Comparison of ENCODE assay signal across 25 mouse cellular contexts in genomic region chr1:74788603-74789176, GRCm38 (mm10). TPM values are rescaled to one million over a fixed set of nuclear protein-coding genes. Genes with fewer than 3 reads are reported as not detected.
DNase-seq lines count a peak whose midpoint lies in the region; ATAC-seq and TF ChIP-seq lines count a peak whose summit lies in the region.
"Had no signal": no experiment of that assay in that cellular context is flagged by ENCODE, and none has a peak within 500 bp of the region (broad histone marks: within the 10 kb centered on the region; RNA-seq: fewer than 3 reads in every experiment).

No protein-coding gene starts in this region.

- no peak for ATAC-seq in hindbrain, postnatal 0 days
- ATAC-seq in hindbrain, embryonic 16.5 days, result no peak
- no peak for ATAC-seq in neural tube, embryonic 15.5 days (ENCODE audit: low FRiP score)
- ATAC-seq: forebrain, embryonic 15.5 days; Patski had no signal

- 19% methylated on average over 6 of the region's 6 CpGs for WGBS in hindbrain, postnatal 0 days
- WGBS in hindbrain, embryonic 16.5 days, result 20% methylated on average over 6 of the region's 6 CpGs
- 14% methylated on average over 6 of the region's 6 CpGs for WGBS in limb, embryonic 10.5 days
- WGBS in small intestine, adult 2 months, result 19% methylated on average over 6 of the region's 6 CpGs
- 29% methylated on average over 6 of the region's 6 CpGs for WGBS in neural tube, embryonic 15.5 days

- 0 out of 2 replicates have a peak, but pooled peaks have one; percentile 5 for TF ChIP-seq CTCF in hindbrain, postnatal 0 days (IDR thresholded peaks at IDR 0.05; ENCODE audit: low read depth)
- 0 out of 6 replicates have a peak, but pooled peaks of 1 of the 3 experiments have one; percentile 1 for TF ChIP-seq CTCF in MEL (IDR thresholded peaks at IDR 0.05 in 2 of 3, conservative IDR thresholded peaks at IDR 0.05 in 1 of 3; ENCODE audit: control insufficient read depth in 1 of 3, insufficient read depth in 1 of 3, low read depth in 2 of 3, low read length in 3 of 3, poor library complexity in 1 of 3, severe bottlenecking in 1 of 3)
- 0 out of 2 replicates have a peak, but pooled peaks have one; percentile 4 for TF ChIP-seq CTCF in small intestine, adult 2 months (IDR thresholded peaks at IDR 0.05; ENCODE audit: extremely low read depth, insufficient read length, insufficient replicate concordance, low read depth, low read length)

- DNase-seq in hindbrain, postnatal 0 days (ENCODE audit: low spot score), result no peak
- peak; percentile 26 for DNase-seq in MEL (ENCODE audit: low read depth, low spot score)
- DNase-seq in limb, embryonic 10.5 days (ENCODE audit: low spot score), result peak; percentile 33
- DNase-seq in lung, postnatal 25 days (ENCODE audit: low spot score), result no peak
- DNase-seq in left cerebral cortex, adult 18-20 months (ENCODE audit: low spot score in 2 of 2), result no peak
- DNase-seq: gastrocnemius, adult 2 months; gastrocnemius, postnatal 36 days; liver, embryonic 13.5 days had no signal

- H3K79me2 ChIP-seq in MEL (ENCODE audit: control insufficient read depth, insufficient read depth, low read length, poor library complexity), result no peaks in the 10 kb centered on the region

- no peak for TF ChIP-seq RAD21 in MEL (IDR thresholded peaks at IDR 0.05; ENCODE audit: low read depth, low read length)

- no peaks in the 10 kb centered on the region for H3K9me3 ChIP-seq in hindbrain, postnatal 0 days (ENCODE audit: low read length)
- H3K9me3 ChIP-seq in hindbrain, embryonic 16.5 days (ENCODE audit: control insufficient read depth, low read length), result no peaks in the 10 kb centered on the region
- no peaks in the 10 kb centered on the region for H3K9me3 ChIP-seq in MEL (replicated peaks; ENCODE audit: insufficient read depth, low read length)
- no peaks in the 10 kb centered on the region for H3K9me3 ChIP-seq in limb, embryonic 10.5 days (replicated peaks)
- H3K9me3 ChIP-seq in neural tube, embryonic 15.5 days (replicated peaks), result no peaks in the 10 kb centered on the region
- H3K9me3 ChIP-seq: embryonic facial prominence, embryonic 13.5 days; forebrain, embryonic 15.5 days; limb, embryonic 15.5 days; liver, embryonic 13.5 days; midbrain, embryonic 13.5 days had no signal

- TF ChIP-seq POLR2A in MEL (IDR thresholded peaks at IDR 0.05; ENCODE audit: control insufficient read depth in 1 of 2, insufficient read depth in 1 of 2, low read depth in 1 of 2, low read length in 2 of 2, poor library complexity in 1 of 2), result no peak
- no peak for TF ChIP-seq POLR2A in small intestine, adult 2 months (IDR thresholded peaks at IDR 0.05; ENCODE audit: low read depth, low read length)

- no peaks in the 10 kb centered on the region for H3K36me3 ChIP-seq in hindbrain, postnatal 0 days (ENCODE audit: insufficient read depth, low read length)
- H3K36me3 ChIP-seq in hindbrain, embryonic 16.5 days (ENCODE audit: control insufficient read depth, insufficient read depth, low read length), result no peaks in the 10 kb centered on the region
- no peaks in the 10 kb centered on the region for H3K36me3 ChIP-seq in MEL (ENCODE audit: control insufficient read depth in 1 of 2, insufficient read depth in 2 of 2, low read length in 2 of 2)
- H3K36me3 ChIP-seq in limb, embryonic 10.5 days, result no peaks in the 10 kb centered on the region
- no peaks in the 10 kb centered on the region for H3K36me3 ChIP-seq in small intestine, adult 2 months (ENCODE audit: control insufficient read depth, insufficient read depth, low read length)
- no peaks in the 10 kb centered on the region for H3K36me3 ChIP-seq in neural tube, embryonic 15.5 days
- H3K36me3 ChIP-seq: embryonic facial prominence, embryonic 13.5 days; forebrain, embryonic 10.5 days; forebrain, embryonic 15.5 days; G1E; heart, embryonic 13.5 days; limb, embryonic 15.5 days; liver, embryonic 13.5 days; midbrain, embryonic 13.5 days had no signal

- no peak overlapping the region for H3K4me2 ChIP-seq in hindbrain, postnatal 0 days (ENCODE audit: low read depth, low read length)
- H3K4me2 ChIP-seq in hindbrain, embryonic 16.5 days (ENCODE audit: low read length), result no peak overlapping the region
- H3K4me2 ChIP-seq in neural tube, embryonic 15.5 days, result no peak overlapping the region
- H3K4me2 ChIP-seq: embryonic facial prominence, embryonic 13.5 days; forebrain, embryonic 15.5 days; heart, embryonic 13.5 days; limb, embryonic 15.5 days; liver, embryonic 13.5 days; midbrain, embryonic 13.5 days had no signal

- H3K9ac ChIP-seq in hindbrain, postnatal 0 days (replicated peaks; ENCODE audit: low read length), result no peak overlapping the region
- no peak overlapping the region for H3K9ac ChIP-seq in hindbrain, embryonic 16.5 days (ENCODE audit: low read depth, low read length)
- no peak overlapping the region for H3K9ac ChIP-seq in MEL (ENCODE audit: control insufficient read depth, low read depth, low read length, poor library complexity, severe bottlenecking)
- H3K9ac ChIP-seq in neural tube, embryonic 15.5 days (replicated peaks), result no peak overlapping the region
- H3K9ac ChIP-seq: embryonic facial prominence, embryonic 13.5 days; forebrain, embryonic 15.5 days; heart, embryonic 13.5 days; limb, embryonic 15.5 days; liver, embryonic 13.5 days; midbrain, embryonic 13.5 days had no signal

- no peak overlapping the region for H3K4me3 ChIP-seq in hindbrain, postnatal 0 days (ENCODE audit: low read length)
- no peak overlapping the region for H3K4me3 ChIP-seq in hindbrain, embryonic 16.5 days (ENCODE audit: low read length)
- H3K4me3 ChIP-seq in MEL (ENCODE audit: control insufficient read depth in 1 of 2, insufficient read depth in 1 of 2, low read depth in 2 of 2, low read length in 2 of 2), result no peak overlapping the region
- no peak overlapping the region for H3K4me3 ChIP-seq in limb, embryonic 10.5 days
- no peak overlapping the region for H3K4me3 ChIP-seq in small intestine, adult 2 months (ENCODE audit: low read depth, low read length)
- no peak overlapping the region for H3K4me3 ChIP-seq in neural tube, embryonic 15.5 days (replicated peaks)
- H3K4me3 ChIP-seq: embryonic facial prominence, embryonic 13.5 days; forebrain, embryonic 10.5 days; forebrain, embryonic 15.5 days; gastrocnemius, adult 2 months; heart, adult 2 months; heart, embryonic 13.5 days; left cerebral cortex, adult 2 months; limb, embryonic 15.5 days; liver, embryonic 13.5 days; midbrain, embryonic 13.5 days had no signal

- peaks cover 58% of the 10 kb centered on the region for H3K27me3 ChIP-seq in hindbrain, postnatal 0 days (ENCODE audit: insufficient read depth, low read length)
- H3K27me3 ChIP-seq in hindbrain, embryonic 16.5 days (replicated peaks; ENCODE audit: control insufficient read depth, insufficient read depth, low read length), result peaks cover 72% of the 10 kb centered on the region
- H3K27me3 ChIP-seq in MEL (ENCODE audit: control insufficient read depth in 1 of 2, insufficient read depth in 2 of 2, low read length in 2 of 2), result no peaks in the 10 kb centered on the region
- H3K27me3 ChIP-seq in limb, embryonic 10.5 days (ENCODE audit: low read depth, poor library complexity, severe bottlenecking), result peaks cover 98% of the 10 kb centered on the region
- peaks cover 55% of the 10 kb centered on the region for H3K27me3 ChIP-seq in small intestine, adult 2 months (ENCODE audit: control insufficient read depth, insufficient read depth, low read length)
- peaks cover 95% of the 10 kb centered on the region for H3K27me3 ChIP-seq in neural tube, embryonic 15.5 days (replicated peaks)

- no peak for TF ChIP-seq EP300 in MEL (IDR thresholded peaks at IDR 0.05; ENCODE audit: low read depth in 1 of 2, low read length in 2 of 2)

- H3K27ac ChIP-seq in hindbrain, postnatal 0 days, result no peak overlapping the region
- H3K27ac ChIP-seq in hindbrain, embryonic 16.5 days (ENCODE audit: low read depth, low read length), result no peak overlapping the region
- H3K27ac ChIP-seq in MEL (ENCODE audit: control insufficient read depth, low read depth, low read length), result no peak overlapping the region
- H3K27ac ChIP-seq in limb, embryonic 10.5 days, result no peak overlapping the region
- no peak overlapping the region for H3K27ac ChIP-seq in small intestine, adult 2 months (ENCODE audit: insufficient read depth, low read depth, low read length)
- H3K27ac ChIP-seq in neural tube, embryonic 15.5 days (replicated peaks), result no peak overlapping the region
- H3K27ac ChIP-seq: embryonic facial prominence, embryonic 13.5 days; forebrain, embryonic 10.5 days; forebrain, embryonic 15.5 days; gastrocnemius, adult 2 months; heart, adult 2 months; heart, embryonic 13.5 days; left cerebral cortex, adult 2 months; limb, embryonic 15.5 days; liver, embryonic 13.5 days; midbrain, embryonic 13.5 days had no signal

- H3K4me1 ChIP-seq in hindbrain, postnatal 0 days (ENCODE audit: insufficient read depth, low read length), result peaks cover 12% of the 10 kb centered on the region
- peaks cover 20% of the 10 kb centered on the region for H3K4me1 ChIP-seq in hindbrain, embryonic 16.5 days (ENCODE audit: control insufficient read depth, insufficient read depth, low read depth, low read length)
- no peaks in the 10 kb centered on the region for H3K4me1 ChIP-seq in MEL (ENCODE audit: control insufficient read depth in 1 of 2, insufficient read depth in 2 of 2, low read length in 2 of 2)
- peaks cover 51% of the 10 kb centered on the region for H3K4me1 ChIP-seq in limb, embryonic 10.5 days
- H3K4me1 ChIP-seq in small intestine, adult 2 months (ENCODE audit: control insufficient read depth, insufficient read depth, insufficient read length, low read length), result peaks cover 7% of the 10 kb centered on the region
- H3K4me1 ChIP-seq in neural tube, embryonic 15.5 days, result peaks cover 24% of the 10 kb centered on the region

RNA-seq across cellular contexts. Expression of gene Wnt10a, which starts 2.6 kb away (rescaled TPM):
- 1.8 and 2.7 TPM in 2 replicates for total RNA-seq in hindbrain, postnatal 0 days (2014; rRNA removed)
- polyA plus RNA-seq in hindbrain, postnatal 0 days (2015; fragmentation: Nextera tagmentation; extraction: Ambion mirVana), result 0.48 and 0.68 TPM in 2 replicates
- 0.40 TPM in 2 replicates for polyA plus RNA-seq in hindbrain, embryonic 16.5 days (2015; fragmentation: Nextera tagmentation; extraction: Ambion mirVana)
- total RNA-seq in MEL (2012; rRNA removed), result not detected in 2 replicates
- polyA plus RNA-seq in MEL (2012; ENCODE audit: insufficient read depth in 1 of 2, insufficient read length in 2 of 2, low read depth in 1 of 2, low replicate concordance in 2 of 2, missing spikeins in 1 of 2), result not detected
- polyA plus RNA-seq in limb, embryonic 10.5 days (2016; fragmentation: Nextera tagmentation; extraction: Ambion mirVana), result 1.3 and 1.6 TPM in 2 replicates
- polyA plus RNA-seq in small intestine, adult 2 months (2012; rRNA removed), result 0.14 and 0.57 TPM in 2 replicates
- total RNA-seq in left cerebral cortex, adult 18-20 months (2021), result 10 to 100 TPM; 15.8 to 15.9 TPM
- polyA plus RNA-seq in neural tube, embryonic 15.5 days (2015; fragmentation: Nextera tagmentation; extraction: Ambion mirVana), result 0.09 and 0.20 TPM in 2 replicates
- total RNA-seq: gastrocnemius, postnatal 36 days; heart, adult 2 months; heart, postnatal 14 days had no signal
- polyA plus RNA-seq: G1E; heart, adult 2 months; heart, embryonic 13.5 days; liver, embryonic 13.5 days; lung, postnatal 0 days; Patski had no signal

RNA-seq across cellular contexts. Expression of gene Wnt6, which starts 17.0 kb away (rescaled TPM):
- 5.9 and 11.2 TPM in 2 replicates for total RNA-seq in hindbrain, postnatal 0 days (2014; rRNA removed)
- 6.7 and 7.4 TPM in 2 replicates for polyA plus RNA-seq in hindbrain, postnatal 0 days (2015; fragmentation: Nextera tagmentation; extraction: Ambion mirVana)
- polyA plus RNA-seq in hindbrain, embryonic 16.5 days (2015; fragmentation: Nextera tagmentation; extraction: Ambion mirVana), result 4.9 and 6.1 TPM in 2 replicates
- total RNA-seq in MEL (2012; rRNA removed), result 0.20 TPM in 1 of 2 replicates, not detected in the other
- polyA plus RNA-seq in MEL (2012; ENCODE audit: insufficient read depth in 1 of 2, insufficient read length in 2 of 2, low read depth in 1 of 2, low replicate concordance in 2 of 2, missing spikeins in 1 of 2), result not detected
- polyA plus RNA-seq in limb, embryonic 10.5 days (2016; fragmentation: Nextera tagmentation; extraction: Ambion mirVana), result 30.1 and 34.2 TPM in 2 replicates
- 2.0 and 6.0 TPM in 2 replicates for polyA plus RNA-seq in small intestine, adult 2 months (2012; rRNA removed)
- total RNA-seq in left cerebral cortex, adult 18-20 months (2021), result 1 to 10 TPM; 3.3 to 4.5 TPM
- 5.7 and 6.4 TPM in 2 replicates for polyA plus RNA-seq in neural tube, embryonic 15.5 days (2015; fragmentation: Nextera tagmentation; extraction: Ambion mirVana)
- total RNA-seq: G1E had no signal
- polyA plus RNA-seq: G1E; inflammation-experienced regulatory T-cells, adult 6 months; Patski had no signal

RNA-seq across cellular contexts. Expression of gene Prkag3, which starts 39.7 kb away (rescaled TPM):
- total RNA-seq in hindbrain, postnatal 0 days (2014; rRNA removed), result not detected in 2 replicates
- polyA plus RNA-seq in hindbrain, postnatal 0 days (2015; fragmentation: Nextera tagmentation; extraction: Ambion mirVana), result not detected in 2 replicates
- 0.13 and 0.36 TPM in 2 replicates for polyA plus RNA-seq in hindbrain, embryonic 16.5 days (2015; fragmentation: Nextera tagmentation; extraction: Ambion mirVana)
- not detected in 2 replicates for total RNA-seq in MEL (2012; rRNA removed)
- under 1 TPM in 1 of 2 experiments, not detected in 1; 0.03 TPM for polyA plus RNA-seq in MEL (2012; ENCODE audit: insufficient read depth in 1 of 2, insufficient read length in 2 of 2, low read depth in 1 of 2, low replicate concordance in 2 of 2, missing spikeins in 1 of 2)
- polyA plus RNA-seq in limb, embryonic 10.5 days (2016; fragmentation: Nextera tagmentation; extraction: Ambion mirVana), result 0.16 and 0.29 TPM in 2 replicates
- 1.5 TPM in 1 of 2 replicates, not detected in the other for polyA plus RNA-seq in small intestine, adult 2 months (2012; rRNA removed)
- total RNA-seq in left cerebral cortex, adult 18-20 months (2021), result under 1 TPM; 0.12 to 0.51 TPM
- polyA plus RNA-seq in neural tube, embryonic 15.5 days (2015; fragmentation: Nextera tagmentation; extraction: Ambion mirVana), result 0.17 and 0.40 TPM in 2 replicates
- total RNA-seq: G1E; left cerebral cortex, adult 2 months had no signal
- polyA plus RNA-seq: forebrain, embryonic 10.5 days; forebrain, embryonic 15.5 days; G1E; inflammation-experienced regulatory T-cells, adult 6 months; neural tube, embryonic 11.5 days; Patski had no signal

Comparison
In these comparisons a context has a peak if more than half of its experiments do, and no peak if none do; other contexts are left out.
1. DNase-seq: peak in MEL (single experiment) and limb, embryonic 10.5 days (single experiment); none in hindbrain, postnatal 0 days (single experiment), lung, postnatal 25 days (single experiment) and left cerebral cortex, adult 18-20 months (0 of 2).